Mouse (Mus musculus) left cerebral cortex, postnatal 36 days (tissue): ENCODE measurements around the gene Cuzd1. TPM values are rescaled to one million over a fixed set of nuclear protein-coding genes. Genes with fewer than 3 reads are reported as not detected.

Experiments used
- DNase-seq, 2 experiments: peaks; one replicate each; pipeline ENCODE4 v3.0.0; 2021 to 2022; ENCODE audit warnings: low spot score in 2 of 2, mixed read lengths in 1 of 2
- intact Hi-C: fragments of 180-260 bp; cut with DNase I; formaldehyde crosslinking; loops from one replicate; pipeline ENCODE4 v1.15.1; 2025
- total RNA-seq, 2 experiments: library from RNA; stranded (reverse); gene quantifications; 2 replicates each; pipeline ENCODE4 v1.2.3; 2021

Gene Cuzd1
- total RNA-seq, 2 experiments from 2014 or later: 0.17 to 0.18 TPM

GRCm38 (mm10) chr7:131265851-131266250, 56.2 kb downstream of the Cuzd1 start:
- no peak for DNase-seq

GRCm38 (mm10) chr7:131264251-131264650, 57.8 kb downstream of the Cuzd1 start:
- DNase-seq: no peak
- intact Hi-C loops: no loop called here

More at GRCm38 (mm10) chr7:131265851-131266250, 56.2 kb downstream of the Cuzd1 start:
- intact Hi-C loops: no loop called here

GRCm38 (mm10) chr7:131260946-131261345, 61.1 kb downstream of the Cuzd1 start:
- intact Hi-C loops: no loop called here
- DNase-seq: peak; percentile 13 to 31

Other genes with a start within 250 kb of the Cuzd1 start
- not detected for gene 4933402N03Rik, start 176.0 kb downstream of the Cuzd1 start, total RNA-seq
- gene 5430419D17Rik, start 147.9 kb downstream of the Cuzd1 start, total RNA-seq: not detected
- gene Fam24b, start 7.2 kb upstream of the Cuzd1 start, total RNA-seq: not detected
- not detected for gene Fam24a, start 11.6 kb upstream of the Cuzd1 start, total RNA-seq
- gene 2310057M21Rik, start 40.5 kb upstream of the Cuzd1 start, total RNA-seq: 10 to 100 TPM; 29.6 to 31.2 TPM
- 10 to 100 TPM; 52.9 to 61.8 TPM for gene Pstk, start 48.8 kb upstream of the Cuzd1 start, total RNA-seq
- gene Ikzf5, start 88.2 kb upstream of the Cuzd1 start, total RNA-seq: 10 to 100 TPM; 42.5 to 51.8 TPM
- gene Acadsb, start 88.3 kb upstream of the Cuzd1 start, total RNA-seq: 10 to 100 TPM; 76.2 to 80.4 TPM
- not detected for gene Hmx3, start 220.6 kb upstream of the Cuzd1 start, total RNA-seq
- gene Hmx2, start 226.5 kb upstream of the Cuzd1 start, total RNA-seq: not detected
- 10 to 100 TPM; 57.1 to 64.4 TPM for gene Bub3, start 237.9 kb upstream of the Cuzd1 start, total RNA-seq